Mouse (Mus musculus): ENCODE data around the gene Iffo1.

DNA sequence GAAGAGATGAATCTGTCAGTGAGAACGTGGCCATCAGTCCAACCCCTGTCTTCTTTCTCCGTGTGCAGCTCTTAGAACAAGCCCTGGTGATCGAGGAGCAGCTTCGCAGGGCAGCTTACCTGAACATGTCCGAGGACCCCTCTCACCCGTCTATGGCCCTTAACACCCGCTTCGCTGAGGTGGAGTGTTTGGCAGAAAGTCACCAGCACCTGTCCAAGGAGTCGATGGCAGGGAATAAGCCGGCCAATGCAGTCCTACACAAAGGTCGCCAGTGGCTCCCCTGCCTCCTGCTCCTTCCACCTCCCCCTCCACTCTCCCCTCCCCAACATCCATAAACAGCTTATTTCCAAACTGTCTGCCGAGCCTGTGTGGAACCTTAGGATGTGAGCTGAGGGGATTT is 16.3 kb upstream of the Iffo1 start:
- TF ChIP-seq POLR2A (IDR thresholded peaks at IDR 0.05; ENCODE audit: borderline replicate concordance, insufficient read depth, low read length) (no peak), CTCF (IDR thresholded peaks at IDR 0.05; ENCODE audit: borderline replicate concordance, insufficient read depth, low read depth, low read length) (no peak)

Data from cerebellum, adult 2 months (tissue).